9 mouse cellular contexts compared by ENCODE assay signal in genomic region chr2:68349593-68350383, GRCm38 (mm10).
A peak's percentile ranks its signal among the peaks of the same experiment; 100 is the strongest.
DNase-seq lines count a peak whose midpoint lies in the region; ATAC-seq lines count a peak whose summit lies in the region.
"Had no signal": no experiment of that assay in that cellular context is flagged by ENCODE, and none has a peak within 500 bp of the region (broad histone marks: within the 10 kb centered on the region; RNA-seq: fewer than 3 reads in every experiment).

No protein-coding gene starts in this region.

- H3K9me3 ChIP-seq in forebrain, embryonic 16.5 days (ENCODE audit: control insufficient read depth, low read length) = no peaks in the 10 kb centered on the region
- H3K9me3 ChIP-seq: limb, embryonic 15.5 days had no signal

- no peaks in the 10 kb centered on the region for H3K27me3 ChIP-seq in forebrain, embryonic 16.5 days (replicated peaks; ENCODE audit: control insufficient read depth, insufficient read depth, low read length)
- H3K27me3 ChIP-seq: limb, embryonic 15.5 days had no signal

- H3K27ac ChIP-seq in forebrain, embryonic 16.5 days (ENCODE audit: low read length) = no peak overlapping the region
- H3K27ac ChIP-seq: limb, embryonic 15.5 days had no signal

- peak overlapping the region; percentile 35 for H3K4me2 ChIP-seq in forebrain, embryonic 16.5 days (ENCODE audit: low read length)
- H3K4me2 ChIP-seq: limb, embryonic 15.5 days had no signal

- no peaks in the 10 kb centered on the region for H3K36me3 ChIP-seq in forebrain, embryonic 16.5 days (ENCODE audit: control insufficient read depth, insufficient read depth)
- H3K36me3 ChIP-seq: limb, embryonic 15.5 days had no signal

- WGBS in forebrain, embryonic 16.5 days = 52% methylated on average over 24 of the region's 24 CpGs

- ATAC-seq in forebrain, embryonic 16.5 days = peak; percentile 62
- peak; percentile 56 for ATAC-seq in megakaryocyte, adult 5-6 weeks (ENCODE audit: poor library complexity, severe bottlenecking)

- no peak overlapping the region for H3K9ac ChIP-seq in forebrain, embryonic 16.5 days (replicated peaks; ENCODE audit: low read depth, low read length)
- H3K9ac ChIP-seq: limb, embryonic 15.5 days had no signal

- H3K4me3 ChIP-seq in forebrain, embryonic 16.5 days (replicated peaks; ENCODE audit: low read length) = peak overlapping the region; percentile 9
- H3K4me3 ChIP-seq: limb, embryonic 15.5 days had no signal

- peak; percentile 91 for DNase-seq in NIH3T3 (ENCODE audit: low read depth)
- peak; percentile 66 for DNase-seq in cerebellum, adult 11 months
- DNase-seq in hindlimb bud, embryonic 11.5 days (ENCODE audit: extremely low spot score, low read depth, low spot score) = peak; percentile 71
- DNase-seq in left cerebral cortex, adult 11 months (ENCODE audit: low spot score) = peak; percentile 77
- peak; percentile 83 to 92 for DNase-seq in right cerebral cortex, postnatal 10 days (ENCODE audit: low spot score in 2 of 2)
- peak; percentile 83 for DNase-seq in urinary bladder, postnatal 25 days (ENCODE audit: low spot score)

- peaks cover 18% of the 10 kb centered on the region for H3K4me1 ChIP-seq in forebrain, embryonic 16.5 days (replicated peaks; ENCODE audit: control insufficient read depth, insufficient read depth, low read length)
- H3K4me1 ChIP-seq: limb, embryonic 15.5 days had no signal
